Mouse (Mus musculus) right cerebral cortex, postnatal 10 days (tissue): Measurements from ENCODE around the gene Fbxl13.
A peak's percentile ranks its signal among the peaks of the same experiment; 100 is the strongest.
"Not testable (repeated sequence)": the region's sequence is repeated elsewhere in the genome, so short reads cannot be mapped to it uniquely, and the experiment has no call there.

ENCODE experiments used
- DNase-seq, 2 experiments: peaks; one replicate each; pipeline ENCODE4 v3.0.0; 2021; ENCODE audit warnings: low spot score in 2 of 2

Fbxl13 gene

DNA sequence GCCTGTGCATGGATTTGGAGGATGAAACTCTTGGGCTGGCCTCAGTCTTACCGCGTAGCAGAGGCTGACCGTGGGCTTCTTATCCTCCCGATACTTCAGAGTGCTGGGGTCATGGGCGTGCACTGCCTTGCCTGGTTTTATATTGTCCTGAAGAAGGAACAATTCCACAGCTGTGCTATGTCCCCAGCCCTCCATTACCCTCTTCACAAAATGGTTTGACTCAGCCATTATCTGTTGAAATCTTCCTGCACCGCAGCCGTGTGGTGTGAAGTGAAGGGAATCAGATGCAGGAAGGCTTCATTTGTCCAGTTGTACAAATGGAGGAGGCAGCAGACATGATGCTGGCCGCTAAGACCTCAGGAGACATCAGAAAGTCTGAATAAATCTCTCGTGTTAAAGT lies 11.5 kb upstream of the Fbxl13 start:
- no peak for DNase-seq

GRCm38 (mm10) chr5:21651885-21652612 lies 6.6 kb upstream of the Fbxl13 start:
- DNase-seq: no peak

DNA sequence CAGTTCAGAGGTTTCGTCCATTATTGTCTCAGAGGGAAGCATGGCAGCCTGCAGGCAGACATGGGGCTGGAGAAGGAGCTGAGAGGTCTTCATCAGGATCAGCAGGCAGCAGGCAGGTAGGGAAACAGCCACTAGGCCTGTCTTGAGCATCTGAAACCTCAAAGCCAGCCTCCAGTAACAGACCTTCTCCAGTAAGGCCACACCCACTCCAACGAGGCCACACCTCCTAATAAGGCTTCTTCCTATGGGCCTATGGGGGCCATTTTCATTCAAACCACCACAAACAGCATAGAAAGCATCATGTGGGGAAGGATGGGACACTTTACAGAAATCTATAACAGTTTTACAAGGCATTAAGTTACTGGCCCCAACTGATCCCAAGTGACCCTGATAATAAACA lies 5.3 kb upstream of the Fbxl13 start:
- no peak for DNase-seq

DNA sequence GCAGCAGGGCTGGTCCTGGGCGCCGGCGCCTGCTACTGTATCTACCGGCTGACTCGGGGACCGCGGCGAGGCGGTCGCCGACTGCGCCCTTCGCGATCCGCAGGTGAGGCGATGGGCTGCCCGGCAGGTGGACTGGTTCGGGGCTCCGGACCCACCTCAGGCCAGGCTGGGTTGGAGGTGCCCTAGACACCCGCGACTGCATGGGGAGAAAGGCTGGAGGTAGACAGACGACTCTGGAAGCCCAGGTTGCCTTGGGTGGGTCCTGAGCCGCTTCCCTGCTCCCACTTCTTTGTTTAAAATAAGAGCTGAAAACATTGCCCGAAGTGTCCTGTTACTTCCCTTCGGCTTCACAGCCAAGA lies 678 bp upstream of the Fbxl13 start:
- DNase-seq: no peak

GRCm38 (mm10) chr5:21644891-21645438 lies 469 bp downstream of the Fbxl13 start:
- no peak for DNase-seq

- DNase-seq: no peak
Observed at GRCm38 (mm10) chr5:21643606-21644005, 1.8 kb downstream of the Fbxl13 start.

DNA sequence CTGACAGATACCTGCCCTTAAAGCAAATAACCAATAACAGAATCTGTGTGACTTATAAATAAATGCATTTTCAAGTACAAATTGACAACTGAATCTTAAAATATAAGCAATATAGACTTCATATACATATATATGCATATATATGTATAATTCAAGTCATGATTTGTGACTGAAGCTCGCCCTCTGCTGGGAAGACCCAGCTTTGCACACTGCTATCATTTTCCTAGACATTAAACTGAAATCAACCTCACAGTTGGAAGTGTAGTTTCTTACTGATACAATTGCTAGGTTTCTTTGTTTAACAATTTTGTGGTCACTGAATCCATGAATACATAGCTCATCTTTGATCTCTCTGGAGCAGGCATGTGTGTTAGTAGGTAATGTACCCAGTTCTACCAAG lies 4.5 kb downstream of the Fbxl13 start:
- DNase-seq: peak; percentile 66 to 82

DNA sequence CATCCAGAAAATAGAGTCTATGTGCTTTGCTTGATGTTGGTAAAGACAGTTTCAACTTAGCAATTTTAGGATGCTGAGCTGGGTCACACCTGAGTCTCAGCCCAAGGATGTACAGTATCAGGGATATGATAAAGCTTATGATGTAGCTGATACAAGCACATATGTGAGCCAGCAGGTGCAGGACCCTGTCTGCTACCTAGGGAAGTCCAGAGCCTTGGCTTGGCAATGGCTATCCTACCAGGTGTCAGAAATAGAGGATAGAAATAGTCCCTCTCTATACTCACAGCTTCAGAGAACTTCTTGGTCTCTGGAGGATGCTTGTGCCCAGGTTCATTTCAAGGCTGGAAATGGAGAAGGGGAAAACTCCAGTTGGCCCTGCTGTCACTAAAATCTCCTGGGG lies 19.5 kb downstream of the Fbxl13 start:
- DNase-seq: no peak

- no peak for DNase-seq
Observed at GRCm38 (mm10) chr5:21616450-21617009, 28.9 kb downstream of the Fbxl13 start.

DNA sequence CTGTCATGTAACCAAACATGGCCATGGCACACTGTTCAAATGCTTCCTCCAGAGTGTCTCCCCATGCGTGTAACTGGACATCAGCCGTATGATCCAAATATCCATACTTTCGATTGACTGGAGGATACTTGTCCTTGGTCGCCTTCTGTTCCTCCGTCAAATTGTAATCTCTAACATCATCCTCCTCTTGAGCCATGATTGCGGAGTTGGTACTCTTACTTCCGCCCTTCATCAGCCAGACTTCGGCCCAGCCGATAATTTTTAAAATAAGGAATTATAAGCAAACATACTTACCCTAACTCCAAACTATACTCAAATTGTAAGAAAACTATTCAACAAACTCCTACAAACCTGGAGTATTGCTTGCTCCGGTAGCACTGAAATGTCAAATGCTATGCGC lies 31.1 kb downstream of the Fbxl13 start:
- DNase-seq: not testable (repeated sequence)

GRCm38 (mm10) chr5:21610996-21611395 lies 34.4 kb downstream of the Fbxl13 start:
- DNase-seq: no peak

GRCm38 (mm10) chr5:21608311-21609304 lies 36.8 kb downstream of the Fbxl13 start:
- DNase-seq: peak; percentile 43 to 55

GRCm38 (mm10) chr5:21605936-21606335 lies 39.5 kb downstream of the Fbxl13 start:
- no peak for DNase-seq

DNA sequence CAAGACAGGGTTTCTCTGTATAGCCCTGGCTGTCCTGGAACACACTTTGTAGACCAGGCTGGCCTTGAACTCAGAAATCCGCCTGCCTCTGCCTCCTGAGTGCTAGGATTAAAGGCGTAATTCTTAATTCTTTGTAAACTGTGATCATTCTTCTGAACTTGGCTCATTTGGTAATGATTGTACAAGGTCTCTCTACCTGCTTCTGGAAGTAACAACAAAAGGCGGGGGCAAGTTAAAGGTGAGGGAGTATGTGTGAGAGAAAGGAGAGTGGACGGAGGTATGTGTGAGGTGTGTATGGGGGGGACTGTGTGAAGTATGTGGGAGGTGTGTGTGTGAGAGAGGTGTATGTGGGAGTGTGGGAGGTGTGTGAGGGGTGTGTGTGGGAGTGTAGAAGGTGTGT lies 45.5 kb downstream of the Fbxl13 start:
- DNase-seq: no peak

GRCm38 (mm10) chr5:21599536-21599935 lies 45.9 kb downstream of the Fbxl13 start:
- DNase-seq: not testable (repeated sequence)

DNA sequence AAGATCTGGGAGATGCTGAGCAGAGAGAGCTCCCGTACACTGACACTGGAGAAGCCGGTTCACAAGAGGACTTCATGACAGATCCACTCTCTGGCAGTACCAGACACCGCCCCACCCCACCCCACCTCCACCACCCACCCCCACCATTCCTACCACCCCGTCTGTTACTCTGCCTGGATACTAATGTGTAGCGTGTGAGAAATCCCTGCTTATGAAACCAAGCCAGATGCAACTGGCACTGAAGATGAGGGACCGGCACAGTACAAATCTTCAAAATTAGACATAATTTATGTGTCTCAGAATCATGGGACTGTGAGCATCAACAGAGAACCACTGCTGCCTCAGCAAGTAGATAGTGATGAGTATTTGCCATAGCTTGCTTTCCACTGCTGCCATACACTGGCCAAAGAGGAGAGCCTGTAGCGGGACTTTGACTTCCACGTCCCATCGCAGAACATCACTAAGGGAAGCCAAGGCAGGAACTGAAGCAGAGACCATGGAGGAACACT lies 52.2 kb downstream of the Fbxl13 start:
- no peak for DNase-seq

- DNase-seq: no peak
Observed at GRCm38 (mm10) chr5:21592106-21592505, 53.3 kb downstream of the Fbxl13 start.

DNA sequence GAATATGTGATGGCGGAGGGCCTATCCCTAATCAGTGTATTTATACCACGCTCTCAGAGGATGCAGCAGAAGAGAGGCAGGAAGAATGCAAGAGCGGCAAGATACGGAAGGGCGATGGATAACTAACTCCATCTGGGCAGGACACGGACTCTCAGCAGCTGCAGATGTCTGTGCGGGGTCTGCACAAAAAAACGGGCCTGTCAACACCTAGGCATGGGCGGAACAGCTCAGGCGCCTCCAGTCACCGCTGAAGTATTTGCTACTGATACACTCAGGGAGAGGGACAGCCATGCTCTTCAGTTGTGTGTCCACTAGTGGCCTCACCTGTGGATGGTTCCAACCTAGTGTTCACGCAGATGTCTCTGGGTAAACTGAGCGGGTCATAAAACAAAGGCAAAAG lies 57.2 kb downstream of the Fbxl13 start:
- DNase-seq: no peak

- DNase-seq: no peak
Observed at GRCm38 (mm10) chr5:21587683-21588082, 57.8 kb downstream of the Fbxl13 start.

- peak in 1 of 2 experiments; percentile 48 for DNase-seq
Observed at GRCm38 (mm10) chr5:21586763-21587162, 58.7 kb downstream of the Fbxl13 start.

- DNase-seq: no peak
Observed at GRCm38 (mm10) chr5:21578136-21578535, 67.3 kb downstream of the Fbxl13 start.

- DNase-seq: no peak
Observed at GRCm38 (mm10) chr5:21575210-21575550, 70.3 kb downstream of the Fbxl13 start.
